In the genomic region with DNA sequence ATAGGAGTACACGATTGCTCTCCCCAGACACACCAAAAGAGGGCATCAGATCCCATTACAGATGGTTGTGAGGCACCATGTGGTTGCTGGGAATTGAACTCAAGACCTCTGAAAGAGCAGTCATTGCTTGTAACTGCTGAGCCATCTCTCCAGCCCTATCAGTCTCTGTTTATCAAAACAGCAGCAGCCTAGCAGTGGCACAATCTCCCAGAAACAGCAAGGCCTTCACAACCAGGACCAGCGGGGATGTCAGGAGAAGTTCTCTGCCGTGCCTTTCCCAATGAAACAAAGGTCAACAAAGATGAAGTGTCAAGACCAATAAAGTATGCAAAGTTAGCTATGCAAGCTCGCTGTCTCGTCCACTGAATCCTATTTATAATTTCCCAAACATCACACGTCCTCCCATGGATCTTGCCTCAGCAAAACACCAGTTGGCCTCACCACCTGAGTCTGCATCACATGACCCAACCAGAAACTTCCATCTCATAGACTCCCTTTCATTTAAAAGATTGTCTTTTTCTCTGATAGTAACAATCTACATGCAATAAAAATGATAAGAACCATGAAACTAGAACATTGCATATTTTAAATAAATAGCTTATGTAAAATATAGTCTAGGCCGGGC, we compare ENCODE assay signal across 1 mouse cellular context.
A peak's percentile ranks its signal among the peaks of the same experiment; 100 is the strongest.
TF ChIP-seq lines count a peak whose summit lies in the region.

No protein-coding gene starts in this region.

TF ChIP-seq in MEL, 35 proteins besides CTCF, POLR2A, EP300 and RAD21:
- TF ChIP-seq CHD1 (IDR thresholded peaks at IDR 0.05; ENCODE audit: low read depth, low read length) (no peak), USF1 (IDR thresholded peaks at IDR 0.05; ENCODE audit: low read depth, low read length) (peak; percentile 18; the same call in 1 of the 2 replicates), MEF2A (IDR thresholded peaks at IDR 0.05; ENCODE audit: extremely low read depth, insufficient replicate concordance, low read depth, low read length, poor library complexity, severe bottlenecking) (no peak), MYB (IDR thresholded peaks at IDR 0.05; ENCODE audit: low read depth, low read length) (no peak)
TF ChIP-seq in MEL: peak in this region for 1.
